Mouse (Mus musculus) regulatory T cell (primary cell): Measurements from ENCODE around the gene Phf21b.

ENCODE experiments used
- in situ Hi-C: fragments of 300-600 bp; cut with MboI, MseI; formaldehyde crosslinking; loops from one replicate; pipeline ENCODE4 v1.15.1; 2025; ENCODE audit warnings: high pct_unique_total_duplicates

Gene Phf21b

DNA sequence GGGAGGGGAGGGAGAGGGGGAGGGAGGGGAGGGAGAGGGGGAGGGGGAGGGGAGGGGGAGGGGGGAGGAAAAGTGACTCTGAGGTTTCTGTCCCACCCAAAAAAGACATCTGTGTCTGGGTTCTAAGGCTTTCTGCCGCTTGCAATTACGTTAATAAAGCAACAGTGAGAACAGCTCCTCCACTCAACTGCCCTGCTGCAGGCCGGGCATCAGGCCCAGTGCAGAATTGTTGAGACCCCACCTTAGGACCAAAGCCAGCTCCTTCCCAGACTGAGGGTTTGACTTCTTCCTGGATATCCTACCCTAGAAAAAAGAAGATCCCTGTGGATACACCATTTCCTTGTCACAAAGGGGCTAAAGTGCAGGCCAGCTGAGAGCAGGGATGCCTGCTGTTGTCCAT lies 9.6 kb downstream of the Phf21b start:
- in situ Hi-C loops = no loop called here

DNA sequence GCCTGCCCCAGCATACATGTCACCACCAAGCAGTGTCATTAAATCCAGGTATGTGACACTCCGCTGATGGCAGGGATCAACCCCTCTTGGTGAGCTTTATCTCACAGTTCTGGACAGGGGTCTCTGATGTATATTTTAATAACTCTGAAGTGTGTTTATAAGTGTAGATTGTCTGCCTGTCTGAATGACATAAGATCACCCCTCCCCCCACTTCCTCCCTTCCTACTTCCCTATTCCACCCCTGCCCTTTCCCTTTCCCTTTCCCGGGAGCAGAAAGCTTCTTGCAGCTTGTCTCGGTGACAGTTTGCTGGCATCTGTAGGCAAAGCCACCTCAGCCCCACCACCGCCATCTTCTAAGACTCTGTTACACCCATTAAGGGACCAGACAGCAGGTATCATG lies 11.0 kb downstream of the Phf21b start:
- in situ Hi-C loops = no loop called here

DNA sequence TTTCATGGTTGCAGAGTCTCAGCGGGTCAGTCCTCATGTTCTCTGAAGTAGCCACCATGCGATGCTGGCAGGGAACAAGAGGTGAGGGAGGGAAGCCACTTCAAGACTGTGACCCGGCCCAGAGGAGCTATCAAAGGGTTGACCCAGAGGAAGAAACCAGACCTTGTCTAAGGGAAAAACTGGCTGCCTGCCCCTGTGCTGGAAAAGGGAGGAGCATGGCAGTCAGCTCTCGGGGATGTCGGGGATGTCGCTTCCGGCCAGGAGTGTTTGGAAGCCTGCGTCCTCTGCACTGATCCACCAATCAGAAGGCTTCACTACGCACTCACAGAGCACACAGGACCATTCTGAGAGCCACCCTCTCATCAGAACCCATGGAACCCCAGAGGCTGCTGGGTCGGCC lies 12.8 kb downstream of the Phf21b start:
- in situ Hi-C loops = no loop called here

DNA sequence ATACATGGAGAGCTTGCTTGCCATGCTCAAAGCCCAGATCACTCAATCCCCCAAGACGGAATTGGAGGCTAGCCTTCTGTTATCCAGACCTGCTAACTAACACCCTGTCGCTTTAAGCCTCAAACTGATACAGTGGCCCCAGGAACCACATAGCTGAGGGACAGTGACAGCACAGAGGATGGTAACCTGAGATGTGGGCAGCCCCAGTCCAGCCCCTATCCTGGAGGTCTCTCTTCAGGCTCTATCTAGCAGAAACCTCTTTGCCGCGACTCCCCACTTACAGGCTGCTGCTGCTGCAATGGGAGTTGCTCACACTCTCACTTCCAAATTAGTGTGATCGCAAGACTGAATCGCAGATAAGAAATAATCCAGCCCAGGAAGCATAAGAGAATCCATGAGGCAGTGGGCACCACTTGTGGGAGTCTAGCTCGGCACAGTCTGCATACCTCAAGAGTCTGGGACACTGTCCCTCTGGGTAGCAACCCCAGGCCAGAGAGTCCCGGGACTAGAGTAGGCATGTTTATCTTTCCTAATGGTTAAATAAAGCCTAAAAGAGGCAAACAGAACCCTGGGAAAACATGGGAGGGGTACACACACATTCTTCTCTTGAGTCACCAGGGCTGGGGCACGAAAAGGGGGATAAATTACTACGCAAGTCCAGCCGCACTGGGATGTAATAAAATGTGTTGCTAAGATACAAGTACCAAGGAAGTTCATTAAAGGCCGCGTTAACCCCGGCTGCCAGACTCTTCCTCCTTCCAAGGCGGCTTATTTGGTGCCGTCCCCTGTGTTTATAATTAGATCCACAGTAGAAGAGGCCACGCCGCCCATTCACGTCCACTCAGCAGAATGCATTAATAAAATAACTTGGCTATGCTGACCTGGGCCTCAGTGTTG lies 13.7 kb downstream of the Phf21b start:
- in situ Hi-C loops = no loop called here

DNA sequence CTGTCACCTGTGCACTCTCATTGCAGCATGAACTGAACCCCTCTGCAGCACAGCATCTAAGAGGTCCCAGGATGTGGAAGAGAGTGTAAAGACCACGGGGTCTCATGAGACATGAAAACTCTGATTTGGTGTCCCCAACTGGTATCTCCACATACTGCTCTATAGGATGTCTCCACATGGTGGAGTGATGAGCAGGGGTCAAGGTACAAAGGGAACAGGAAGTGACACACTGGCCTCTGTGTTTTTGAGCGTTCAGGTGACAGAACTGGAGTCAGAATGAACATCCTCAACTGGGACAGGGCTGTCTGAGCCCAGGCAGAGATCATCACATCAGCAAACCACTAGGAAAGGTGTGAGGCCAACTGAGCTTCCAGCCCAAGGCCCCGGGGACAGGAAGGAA lies 15.3 kb downstream of the Phf21b start:
- in situ Hi-C loops = no loop called here

DNA sequence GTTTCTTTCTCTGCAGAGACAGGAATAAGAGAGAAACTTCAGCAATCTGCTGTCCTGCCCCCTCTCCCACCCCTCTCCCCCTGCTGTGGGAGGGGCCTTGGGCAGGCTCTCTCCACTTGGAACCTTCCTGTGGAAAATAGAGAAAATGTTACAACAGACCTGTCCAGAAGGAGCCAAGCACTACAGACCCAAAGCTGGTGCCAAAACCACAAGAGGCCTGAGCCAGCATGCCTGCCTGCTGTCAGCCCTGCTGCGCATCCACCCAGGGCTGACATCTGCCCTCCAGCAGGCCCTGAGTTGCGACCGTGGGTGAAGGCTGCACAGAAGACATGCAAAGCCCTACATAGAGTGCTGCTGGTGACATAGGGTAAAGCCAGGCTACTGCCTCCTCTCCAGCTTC lies 16.3 kb downstream of the Phf21b start:
- in situ Hi-C loops = no loop called here

DNA sequence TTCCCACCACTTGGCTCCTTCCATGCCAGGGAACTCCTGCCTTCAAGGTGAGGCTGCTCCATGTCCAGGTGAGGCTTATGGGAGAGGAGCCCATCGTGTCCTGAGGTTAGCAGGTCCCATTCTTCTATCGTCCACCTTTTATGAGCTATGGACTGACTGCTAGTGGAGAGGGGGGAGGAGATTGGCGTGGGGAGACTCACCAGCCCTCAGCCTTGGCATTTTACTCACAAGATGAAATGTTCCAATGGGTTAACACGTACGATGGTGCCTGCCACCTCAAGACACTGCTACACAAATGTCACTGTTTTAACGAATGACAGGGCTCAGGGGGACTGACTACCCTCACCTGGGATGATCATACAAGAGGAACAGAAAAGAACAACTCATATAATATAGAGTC lies 18.0 kb downstream of the Phf21b start:
- in situ Hi-C loops = no loop called here

DNA sequence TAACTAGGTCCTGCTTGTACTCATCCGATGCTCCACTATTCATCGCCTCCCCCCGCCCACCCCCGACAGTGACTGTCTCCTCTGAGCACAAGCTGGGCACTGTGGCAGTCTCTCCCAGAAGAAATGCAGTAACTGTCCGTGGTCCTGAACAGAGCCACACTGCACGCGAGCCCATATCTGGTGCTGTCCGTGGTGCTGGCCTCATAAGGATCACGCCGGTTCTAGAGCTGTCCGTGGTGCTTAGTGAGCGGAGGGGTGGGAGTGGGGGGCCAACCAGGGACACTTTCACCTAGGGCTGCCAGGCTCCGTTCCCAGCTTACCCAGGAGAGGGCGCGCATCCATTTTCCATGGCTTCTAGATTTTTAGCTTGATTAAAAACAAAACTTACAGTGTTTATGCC lies 26.4 kb downstream of the Phf21b start:
- in situ Hi-C loops = no loop called here

DNA sequence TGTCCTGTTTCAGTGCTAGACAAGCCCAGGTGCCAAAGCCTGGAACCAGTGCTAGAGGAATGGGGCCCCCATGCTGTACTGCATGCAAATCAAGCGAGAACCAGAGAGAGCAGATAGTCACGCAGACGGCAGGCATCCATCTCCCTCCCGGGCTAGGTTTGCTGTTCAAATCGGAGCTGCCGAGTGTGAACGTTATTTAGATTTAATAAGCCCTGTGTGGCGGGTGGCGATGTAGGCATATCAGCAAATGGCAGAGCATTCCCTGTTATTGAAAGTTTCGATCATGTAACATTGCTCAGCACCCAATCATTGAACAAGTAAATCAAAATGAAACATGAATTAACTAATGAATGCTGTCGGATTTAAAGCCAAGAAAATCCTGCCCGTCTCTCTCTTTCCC lies 27.2 kb downstream of the Phf21b start:
- in situ Hi-C loops = no loop called here

DNA sequence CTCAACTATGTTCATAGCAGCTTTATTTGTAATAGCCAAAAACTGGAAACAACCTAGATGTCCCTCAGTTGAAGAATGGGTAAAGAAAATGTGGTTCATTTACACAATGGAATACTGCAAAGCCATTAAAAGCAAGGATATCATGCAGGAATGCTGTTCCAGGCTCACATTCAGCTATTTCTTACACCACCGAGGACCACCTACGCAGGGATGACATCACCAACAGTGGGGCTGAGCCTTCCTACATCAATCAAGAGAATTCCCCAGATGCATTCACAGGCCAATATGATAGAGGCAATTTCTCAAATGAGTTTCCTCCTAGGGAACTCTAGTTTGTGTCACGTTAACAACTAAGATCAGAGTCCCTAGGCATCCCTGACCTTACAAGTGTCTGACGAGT lies 32.8 kb downstream of the Phf21b start:
- in situ Hi-C loops = no loop called here

DNA sequence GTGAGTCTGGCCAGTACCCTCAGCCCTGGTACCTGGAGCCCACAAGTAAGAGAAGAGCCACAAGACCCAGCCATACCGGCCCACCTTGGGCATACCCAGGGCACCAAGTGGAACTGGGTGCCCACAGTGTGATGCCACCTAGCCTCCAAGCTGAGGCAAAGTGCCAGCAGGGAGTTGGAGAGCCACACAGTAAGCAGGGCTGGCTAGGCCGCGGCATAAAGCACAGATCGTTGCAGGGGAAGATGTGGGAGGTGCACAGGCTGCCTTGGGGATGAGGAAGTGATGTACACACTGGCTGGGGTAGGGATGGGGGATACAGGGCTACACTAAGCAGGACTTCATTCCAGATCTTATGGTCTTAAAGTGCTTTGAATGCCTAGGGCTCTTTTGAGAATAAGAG lies 35.0 kb downstream of the Phf21b start:
- in situ Hi-C loops = no loop called here

DNA sequence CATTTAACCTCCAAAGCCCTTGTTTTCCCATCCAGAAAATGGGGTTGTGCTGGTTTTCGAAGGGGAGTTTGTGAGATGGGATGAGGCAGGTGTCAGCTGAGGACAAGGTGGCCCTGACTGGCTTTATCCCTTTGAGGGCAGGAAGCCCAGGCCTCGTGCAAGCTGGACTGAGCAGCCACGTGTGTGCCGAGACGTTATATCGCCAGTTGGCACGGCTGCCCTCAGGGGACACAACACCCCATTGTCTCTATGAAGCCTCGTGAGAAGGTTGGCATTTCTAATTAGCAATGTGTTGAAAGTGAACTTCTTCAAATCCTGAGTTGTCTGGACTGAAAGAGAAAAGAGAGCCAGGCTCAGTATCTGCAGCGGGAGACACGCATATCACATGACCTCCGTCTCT lies 37.6 kb downstream of the Phf21b start:
- in situ Hi-C loops = loop anchor here (5.0 to 10.0 kb wide), 2 partner anchors 36 to 1577 kb away; no protein-coding TSS in a partner anchor

DNA sequence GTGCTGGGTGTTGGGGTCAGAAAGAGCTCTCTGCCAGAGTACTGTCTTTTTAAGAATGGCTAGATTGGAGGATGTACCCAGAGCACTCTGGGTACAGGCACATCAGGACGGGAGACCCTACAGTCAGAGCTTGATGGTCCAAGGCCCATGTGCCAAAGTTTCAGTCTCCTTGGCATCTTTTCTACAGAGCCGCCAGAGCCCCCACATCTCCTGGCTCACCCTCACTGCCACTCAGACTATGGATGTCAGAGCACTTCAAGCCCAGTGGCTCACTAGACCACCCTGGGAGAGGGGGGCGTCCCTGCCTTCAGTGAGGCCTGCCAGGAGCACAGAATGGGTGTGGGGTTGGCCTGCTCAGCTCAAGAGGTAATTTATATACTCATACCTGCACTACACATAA lies 38.3 kb downstream of the Phf21b start:
- in situ Hi-C loops = loop anchor here (5.0 to 10.0 kb wide), 2 partner anchors 35 to 1577 kb away; no protein-coding TSS in a partner anchor

DNA sequence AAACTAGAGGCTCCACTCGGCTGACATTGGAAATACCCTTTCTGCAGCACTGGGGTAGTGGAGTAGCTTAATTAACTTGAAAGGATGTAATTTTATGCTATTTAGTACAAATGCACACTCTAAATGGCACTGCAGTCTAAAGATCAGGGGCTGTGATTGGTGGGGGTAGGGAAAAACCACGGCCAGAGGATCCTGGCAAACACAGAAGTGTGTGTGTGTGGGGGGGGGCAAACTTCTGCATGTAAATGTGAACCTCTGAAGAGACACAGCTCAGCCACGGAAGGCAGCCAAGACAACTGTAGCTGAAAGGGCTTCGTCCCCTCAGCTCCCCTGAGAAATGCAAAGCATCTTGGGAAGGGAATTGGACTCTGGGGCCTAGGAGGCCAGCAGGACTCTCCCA lies 40.7 kb downstream of the Phf21b start:
- in situ Hi-C loops = loop anchor here (5.0 to 10.0 kb wide), 2 partner anchors 33 to 1580 kb away; no protein-coding TSS in a partner anchor

DNA sequence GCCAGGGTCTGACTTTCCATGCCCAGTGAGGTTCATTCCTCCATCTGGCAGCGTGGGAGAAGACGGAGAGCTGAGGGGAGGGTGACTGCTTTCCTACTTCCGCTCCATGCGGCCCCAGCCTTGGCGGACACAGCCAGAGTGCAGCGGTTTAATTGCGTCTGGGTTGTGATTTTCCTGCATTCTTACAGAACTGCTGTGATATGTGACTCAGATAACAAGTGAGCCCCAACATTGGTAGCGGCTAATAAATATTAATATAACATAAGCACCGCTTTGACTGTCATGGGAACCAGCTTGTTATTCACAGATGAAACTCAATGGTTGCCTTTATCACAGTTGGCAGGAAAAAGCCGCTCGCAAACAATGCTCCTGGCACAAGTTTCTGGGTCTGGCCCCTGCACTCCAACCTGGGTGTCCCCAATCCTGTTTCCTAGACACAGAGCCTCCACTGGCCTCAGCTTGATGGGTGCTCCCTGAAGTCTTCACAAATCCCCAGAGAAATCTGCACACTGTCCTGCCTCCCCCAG lies 43.0 kb downstream of the Phf21b start:
- in situ Hi-C loops = loop anchor here (10.0 kb wide), 1 partner anchor 1582 kb away; no protein-coding TSS in a partner anchor

DNA sequence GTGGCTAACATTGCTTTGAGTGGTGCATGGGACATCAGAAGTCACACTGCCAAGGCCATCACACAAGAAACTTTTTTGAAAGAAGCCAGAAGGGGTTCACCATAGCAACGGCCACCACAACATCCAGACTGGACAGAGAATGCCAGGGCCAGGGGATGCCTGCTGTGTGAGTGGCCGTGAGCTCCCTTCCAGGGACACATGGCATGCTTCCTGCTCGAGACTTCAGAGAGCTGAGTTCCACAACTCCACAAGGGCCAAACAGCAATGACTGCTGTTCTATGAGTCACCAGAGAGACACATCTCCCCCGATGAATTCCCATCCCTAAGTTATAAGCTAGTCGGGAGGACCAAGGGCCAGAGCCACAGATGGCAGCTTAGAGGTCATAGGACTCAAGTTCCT lies 44.7 kb downstream of the Phf21b start:
- in situ Hi-C loops = loop anchor here (10.0 kb wide), 1 partner anchor 1584 kb away; no protein-coding TSS in a partner anchor

DNA sequence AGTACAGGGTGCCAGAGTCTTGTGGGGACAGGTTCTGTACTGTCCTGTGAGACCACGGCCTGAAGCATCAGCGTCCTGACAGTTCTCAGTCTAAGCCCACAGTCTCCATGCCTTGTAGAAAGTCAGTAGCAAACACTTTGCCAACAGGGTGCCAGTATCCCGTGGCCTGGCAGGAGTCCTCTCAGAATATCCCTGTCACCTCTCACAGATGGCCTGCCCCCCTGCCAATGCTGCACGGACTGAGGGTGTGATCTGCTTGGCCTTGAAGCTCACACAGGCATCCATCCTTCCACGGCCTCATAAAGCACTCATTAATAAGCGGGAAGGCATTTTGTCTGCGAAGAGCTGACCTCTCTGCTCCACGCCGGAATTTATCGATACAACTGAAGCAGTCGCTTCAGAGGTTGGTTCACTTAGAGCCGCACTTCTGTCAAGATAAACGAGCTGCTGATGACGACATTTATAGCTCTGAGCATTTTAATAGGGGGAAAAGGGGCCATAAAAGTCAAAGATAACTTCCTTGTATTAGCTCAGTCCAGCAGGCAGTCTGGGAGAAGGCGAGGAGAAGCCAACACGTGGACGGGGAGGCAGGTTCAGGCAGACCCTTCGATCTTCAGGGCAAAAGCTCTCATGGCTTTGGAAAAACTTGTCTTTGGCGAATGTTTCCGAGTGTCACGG lies 46.4 kb downstream of the Phf21b start:
- in situ Hi-C loops = no loop called here

DNA sequence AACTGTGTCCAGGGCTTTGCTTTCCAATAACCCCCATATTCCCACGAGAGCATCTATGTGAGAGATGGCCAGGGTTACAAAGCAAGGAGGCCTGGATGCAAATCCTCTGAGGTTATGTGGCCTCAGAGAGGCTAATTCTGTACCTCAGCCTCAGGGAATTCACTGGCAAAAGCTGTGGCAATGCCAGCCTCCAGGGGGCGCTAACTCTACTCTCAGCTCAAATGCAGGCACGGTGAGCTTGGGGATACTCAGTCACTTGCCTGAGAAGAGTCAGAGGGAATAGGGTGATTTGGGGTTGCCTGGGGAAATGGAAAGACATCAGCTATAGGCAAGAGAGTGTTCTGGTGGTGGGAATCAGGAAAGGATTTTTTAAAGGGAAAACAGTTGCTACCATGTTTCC lies 52.2 kb downstream of the Phf21b start:
- in situ Hi-C loops = no loop called here

DNA sequence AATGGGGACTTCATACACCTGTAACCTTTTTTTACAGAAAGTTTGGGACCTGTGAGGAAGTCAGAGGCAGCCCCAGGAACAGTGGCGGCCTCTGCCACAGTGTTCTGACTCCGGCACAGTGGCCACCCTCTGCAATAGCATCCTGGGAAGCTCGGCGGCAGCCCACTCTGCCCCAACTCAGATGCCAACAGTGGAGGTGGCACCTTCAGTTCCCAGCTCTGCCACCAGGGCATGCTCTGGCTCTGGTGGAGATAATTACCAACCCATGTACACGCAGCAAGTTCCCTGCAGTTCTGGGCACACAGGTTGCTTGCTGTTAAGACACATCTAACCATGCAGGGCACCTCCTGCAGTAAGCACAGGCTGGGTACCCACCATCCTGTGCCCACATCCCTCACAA lies 55.7 kb downstream of the Phf21b start:
- in situ Hi-C loops = no loop called here

DNA sequence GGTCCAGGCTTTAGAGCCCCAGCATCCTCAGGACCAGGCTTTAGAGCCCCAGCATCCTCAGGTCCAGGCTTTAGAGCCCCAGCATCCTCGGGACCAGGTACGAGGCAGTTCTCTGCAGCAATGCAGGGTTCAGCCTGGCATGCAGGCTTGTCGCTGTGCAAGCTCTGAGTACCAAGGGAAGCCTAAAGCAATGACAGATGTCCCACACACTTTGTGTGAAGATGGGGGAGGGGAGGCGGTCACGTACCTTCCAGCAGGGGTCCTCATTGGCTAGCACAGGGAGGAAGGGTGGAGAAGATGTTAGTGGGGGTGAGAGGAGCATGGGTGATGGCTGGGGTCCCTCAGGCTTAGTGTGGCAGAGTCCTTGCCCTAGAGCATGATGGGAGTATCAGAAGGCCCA lies 62.2 kb downstream of the Phf21b start:
- in situ Hi-C loops = no loop called here

DNA sequence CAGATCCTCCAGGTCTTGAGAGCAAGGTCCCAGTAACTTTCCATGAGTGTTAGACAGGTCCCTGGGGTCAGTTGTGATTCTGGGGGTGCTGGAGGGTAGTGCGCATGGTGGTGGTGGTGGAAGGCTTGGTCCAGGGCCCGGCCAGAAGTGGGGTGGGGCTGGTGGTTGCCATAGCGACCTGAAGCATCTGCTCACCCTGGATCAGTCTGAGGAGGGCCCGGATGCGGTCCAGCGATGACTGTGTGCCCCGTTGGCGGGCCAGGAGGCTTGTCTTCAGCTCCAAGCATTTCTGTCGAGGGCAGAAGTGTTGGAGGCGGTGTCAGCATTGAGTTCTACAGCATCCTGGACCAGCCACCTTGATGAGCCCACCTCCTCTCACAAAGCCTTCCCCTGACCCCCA lies 68.7 kb downstream of the Phf21b start:
- in situ Hi-C loops = no loop called here

DNA sequence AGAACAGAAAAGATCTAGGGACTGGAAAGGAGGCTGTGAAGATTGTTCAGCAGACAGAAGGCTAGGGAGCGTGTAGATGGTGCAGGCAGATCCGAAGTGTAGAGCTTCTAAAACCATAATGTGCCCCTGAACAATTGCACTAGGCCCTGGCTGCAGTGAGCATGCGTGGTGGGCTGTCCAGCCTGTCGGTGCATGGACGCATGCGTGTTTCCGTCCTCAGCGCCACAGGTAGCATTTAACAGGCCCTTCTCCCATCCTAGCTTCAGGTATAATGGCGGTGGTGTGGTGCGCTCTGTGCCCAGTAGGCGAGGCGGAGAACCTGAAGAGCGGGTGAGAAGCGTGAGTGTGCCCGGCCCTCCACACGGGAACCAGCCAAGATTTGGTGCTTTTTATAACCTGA lies 71.0 kb downstream of the Phf21b start:
- in situ Hi-C loops = loop anchor here (5.0 kb wide), 1 partner anchor 32 kb away; no protein-coding TSS in a partner anchor

DNA sequence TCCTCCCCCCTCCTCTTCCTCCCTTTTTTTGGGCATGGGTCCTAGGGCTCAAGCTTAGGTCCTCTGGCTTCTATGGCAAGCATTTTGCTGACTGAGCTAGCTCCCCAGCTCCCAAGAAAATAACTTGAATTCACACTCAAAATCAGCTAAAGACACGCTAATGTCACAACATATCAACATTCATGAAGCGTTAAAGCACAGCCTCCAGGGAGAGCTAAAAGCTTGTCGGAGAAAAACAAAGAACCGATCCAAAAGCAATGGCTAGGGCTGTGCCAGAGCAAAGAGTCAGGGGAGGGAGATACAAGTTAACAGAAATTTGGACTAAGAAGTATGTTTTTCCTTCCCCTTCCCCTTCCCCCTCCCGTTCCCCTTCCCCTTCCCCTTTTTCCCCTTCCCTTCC lies 77.3 kb downstream of the Phf21b start:
- in situ Hi-C loops = no loop called here
